Mouse (Mus musculus): ENCODE measurements around the gene Epha4. TPM values are rescaled to one million over a fixed set of nuclear protein-coding genes. Genes with fewer than 3 reads are reported as not detected.

Epha4 gene
- polyA plus RNA-seq, 1 experiment from 2014 or later, result 30.4 TPM

DNA sequence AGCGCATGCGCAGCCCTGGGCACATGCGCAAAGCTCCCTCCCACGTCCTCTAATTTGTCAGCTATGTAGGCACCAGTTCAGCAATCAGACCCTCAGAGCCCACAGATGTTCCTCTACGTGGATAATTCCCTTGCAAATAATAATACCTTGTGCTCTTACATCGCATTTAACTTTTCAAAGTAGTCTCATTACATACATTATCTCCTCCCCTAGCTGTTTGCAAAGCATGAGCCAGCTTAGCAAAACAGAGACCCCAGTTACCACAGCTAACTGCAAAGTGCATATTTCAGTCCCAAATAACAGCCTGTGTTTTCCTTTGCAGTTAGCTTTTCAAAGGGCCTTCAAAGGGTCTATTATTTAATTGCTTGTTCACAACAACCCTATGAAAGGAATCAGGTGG, 123.3 kb downstream of the Epha4 start:
- ATAC-seq, result no peak
- Histone ChIP-seq H3K4me1 (ENCODE audit: control insufficient read depth, insufficient read depth, low read length) (no peaks in the 10 kb centered on the region), H3K9ac (ENCODE audit: low read depth, low read length) (no peak overlapping the region), H3K4me3 (ENCODE audit: low read depth, low read length) (no peak overlapping the region), H3K27me3 (ENCODE audit: control insufficient read depth, insufficient read depth, low read depth, low read length) (no peaks in the 10 kb centered on the region), H3K4me2 (ENCODE audit: low read length) (no peak overlapping the region), H3K36me3 (ENCODE audit: control insufficient read depth, insufficient read depth, low read length) (no peaks in the 10 kb centered on the region), H3K9me3 (replicated peaks; ENCODE audit: control insufficient read depth, low read length, poor library complexity, severe bottlenecking) (no peaks in the 10 kb centered on the region), H3K27ac (ENCODE audit: low read length) (no peak overlapping the region)
- 81% methylated on average over 6 of the region's 6 CpGs for WGBS

DNA sequence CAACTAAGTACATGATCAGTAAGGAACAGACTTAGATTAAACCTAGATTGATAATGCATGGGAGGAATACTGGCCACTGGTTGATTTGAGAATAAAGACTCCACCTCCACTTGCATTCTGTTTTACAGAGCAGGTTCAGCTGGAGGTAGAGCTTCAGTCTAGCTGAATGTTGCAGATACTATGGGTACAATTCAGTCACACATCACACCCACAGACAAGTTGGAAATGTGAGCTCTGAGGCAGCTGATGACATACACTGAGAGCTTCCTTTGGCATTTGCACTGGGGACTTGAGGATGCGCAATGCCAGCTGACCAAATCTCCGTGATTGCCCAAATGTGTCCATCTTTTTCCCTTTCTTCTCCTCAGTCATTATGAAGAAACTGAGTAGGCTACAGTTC, 125.8 kb downstream of the Epha4 start:
- no peak for ATAC-seq
- no peak overlapping the region for H3K27ac ChIP-seq (ENCODE audit: low read length)
- H3K9me3 ChIP-seq (replicated peaks; ENCODE audit: control insufficient read depth, low read length, poor library complexity, severe bottlenecking), result no peaks in the 10 kb centered on the region
- no peaks in the 10 kb centered on the region for H3K36me3 ChIP-seq (ENCODE audit: control insufficient read depth, insufficient read depth, low read length)
- WGBS, result 92% methylated on average over 2 of the region's 2 CpGs
- H3K9ac ChIP-seq (ENCODE audit: low read depth, low read length), result no peak overlapping the region
- peaks cover 2% of the 10 kb centered on the region for H3K4me1 ChIP-seq (ENCODE audit: control insufficient read depth, insufficient read depth, low read length)
- H3K27me3 ChIP-seq (ENCODE audit: control insufficient read depth, insufficient read depth, low read depth, low read length), result no peaks in the 10 kb centered on the region
- H3K4me2 ChIP-seq (ENCODE audit: low read length), result no peak overlapping the region
- no peak overlapping the region for H3K4me3 ChIP-seq (ENCODE audit: low read depth, low read length)

DNA sequence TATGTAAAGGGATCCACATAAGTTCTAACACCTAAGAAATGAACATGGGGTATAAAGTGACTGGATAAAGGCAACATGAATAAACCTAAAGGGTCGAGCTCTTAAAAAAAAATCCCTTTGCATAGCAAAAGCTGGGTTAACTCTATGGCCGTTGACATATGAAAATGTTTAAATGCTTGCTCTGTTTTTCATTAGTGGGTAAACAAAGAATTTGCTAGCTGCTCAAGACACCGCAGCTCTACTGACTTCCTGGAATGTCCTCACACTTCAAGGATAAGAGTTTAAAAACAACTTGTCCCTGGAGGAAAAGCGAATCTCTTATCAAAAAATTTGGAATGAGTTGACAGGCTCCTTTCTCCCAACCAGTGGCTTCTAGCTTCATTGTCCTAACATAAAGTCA, 126.3 kb downstream of the Epha4 start:
- Histone ChIP-seq H3K4me1 (ENCODE audit: control insufficient read depth, insufficient read depth, low read length) (peaks cover 2% of the 10 kb centered on the region), H3K27ac (ENCODE audit: low read length) (no peak overlapping the region), H3K27me3 (ENCODE audit: control insufficient read depth, insufficient read depth, low read depth, low read length) (no peaks in the 10 kb centered on the region), H3K4me2 (ENCODE audit: low read length) (no peak overlapping the region), H3K9me3 (replicated peaks; ENCODE audit: control insufficient read depth, low read length, poor library complexity, severe bottlenecking) (no peaks in the 10 kb centered on the region), H3K4me3 (ENCODE audit: low read depth, low read length) (no peak overlapping the region), H3K36me3 (ENCODE audit: control insufficient read depth, insufficient read depth, low read length) (no peaks in the 10 kb centered on the region), H3K9ac (ENCODE audit: low read depth, low read length) (no peak overlapping the region)
- 83% methylated on average over 4 of the region's 4 CpGs for WGBS
- no peak for ATAC-seq

DNA sequence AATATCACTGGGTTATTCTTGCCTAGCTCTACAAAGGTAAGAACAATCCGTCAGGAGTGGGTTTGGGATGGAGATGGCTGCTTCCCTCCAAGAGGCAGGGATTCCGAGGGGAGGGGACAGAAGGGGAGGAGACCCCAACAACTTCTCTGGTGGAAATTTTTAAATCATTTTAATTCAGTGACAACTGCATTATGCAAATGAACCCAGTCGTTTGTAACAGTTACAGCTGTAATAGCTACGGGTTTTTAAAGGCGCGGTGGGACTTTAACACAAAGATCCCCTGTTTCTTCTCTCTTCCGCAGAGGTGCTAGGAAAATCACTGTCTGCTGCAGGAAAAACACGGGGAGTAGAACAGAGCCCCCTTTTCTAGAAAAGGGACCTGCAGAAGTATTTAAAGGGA, 129.3 kb downstream of the Epha4 start:
- H3K9me3 ChIP-seq (replicated peaks; ENCODE audit: control insufficient read depth, low read length, poor library complexity, severe bottlenecking), result no peaks in the 10 kb centered on the region
- peaks cover 2% of the 10 kb centered on the region for H3K4me1 ChIP-seq (ENCODE audit: control insufficient read depth, insufficient read depth, low read length)
- no peak for ATAC-seq
- H3K4me2 ChIP-seq (ENCODE audit: low read length), result no peak overlapping the region
- 60% methylated on average over 8 of the region's 8 CpGs for WGBS
- H3K27me3 ChIP-seq (ENCODE audit: control insufficient read depth, insufficient read depth, low read depth, low read length), result no peaks in the 10 kb centered on the region
- no peak overlapping the region for H3K27ac ChIP-seq (ENCODE audit: low read length)
- no peak overlapping the region for H3K9ac ChIP-seq (ENCODE audit: low read depth, low read length)
- H3K4me3 ChIP-seq (ENCODE audit: low read depth, low read length), result no peak overlapping the region
- no peaks in the 10 kb centered on the region for H3K36me3 ChIP-seq (ENCODE audit: control insufficient read depth, insufficient read depth, low read length)

DNA sequence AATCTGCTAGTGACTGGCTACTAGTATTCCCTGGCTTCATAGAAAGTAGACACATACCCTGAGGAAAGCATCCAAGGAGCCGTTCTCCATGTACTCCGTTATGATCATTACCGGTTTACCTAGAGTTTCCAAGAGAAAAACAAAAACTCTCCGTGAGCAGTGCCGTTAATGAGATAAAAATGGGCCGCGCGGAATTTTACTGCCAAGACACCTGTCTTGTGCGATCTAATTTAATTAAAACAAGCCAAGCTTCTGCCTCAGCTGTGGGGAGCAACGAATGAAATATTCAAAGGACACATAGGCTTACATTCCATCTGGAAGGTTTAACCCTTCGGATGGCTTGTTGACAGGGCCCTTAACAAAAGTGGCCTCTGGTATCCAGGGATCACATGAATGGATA, 131.4 kb downstream of the Epha4 start:
- no peak for ATAC-seq
- H3K36me3 ChIP-seq (ENCODE audit: control insufficient read depth, insufficient read depth, low read length), result peaks cover 3% of the 10 kb centered on the region; the same call in 1 of the 2 replicates
- no peak overlapping the region for H3K9ac ChIP-seq (ENCODE audit: low read depth, low read length)
- H3K4me2 ChIP-seq (ENCODE audit: low read length), result no peak overlapping the region
- WGBS, result 46% methylated on average over 11 of the region's 11 CpGs
- no peaks in the 10 kb centered on the region for H3K9me3 ChIP-seq (replicated peaks; ENCODE audit: control insufficient read depth, low read length, poor library complexity, severe bottlenecking)
- H3K27me3 ChIP-seq (ENCODE audit: control insufficient read depth, insufficient read depth, low read depth, low read length), result no peaks in the 10 kb centered on the region
- peaks cover 2% of the 10 kb centered on the region for H3K4me1 ChIP-seq (ENCODE audit: control insufficient read depth, insufficient read depth, low read length)
- no peak overlapping the region for H3K4me3 ChIP-seq (ENCODE audit: low read depth, low read length)
- no peak overlapping the region for H3K27ac ChIP-seq (ENCODE audit: low read length)

DNA sequence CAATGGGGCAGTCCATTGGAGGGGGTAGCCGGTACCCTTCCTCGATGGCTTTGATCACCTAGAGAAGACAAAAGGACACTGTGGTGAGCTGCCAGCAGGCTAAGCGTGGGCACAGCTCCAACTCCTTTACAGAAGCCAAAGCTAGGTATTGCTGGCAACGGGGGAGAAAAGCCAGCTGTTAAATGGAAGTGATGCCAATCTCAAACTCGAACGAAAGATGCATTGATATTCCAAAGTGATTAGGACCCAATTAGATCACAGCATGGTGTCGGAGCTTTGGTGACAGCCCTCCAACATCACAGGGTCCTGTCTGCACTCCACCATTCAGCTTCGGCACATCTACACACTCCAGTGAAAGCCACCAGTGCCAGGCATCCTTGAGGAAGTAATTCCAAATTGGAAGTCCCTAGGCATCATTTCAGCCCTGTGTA, 137.3 kb downstream of the Epha4 start:
- WGBS, result 65% methylated on average over 8 of the region's 8 CpGs
- ATAC-seq, result no peak
- H3K27me3 ChIP-seq (ENCODE audit: control insufficient read depth, insufficient read depth, low read depth, low read length), result no peaks in the 10 kb centered on the region

DNA sequence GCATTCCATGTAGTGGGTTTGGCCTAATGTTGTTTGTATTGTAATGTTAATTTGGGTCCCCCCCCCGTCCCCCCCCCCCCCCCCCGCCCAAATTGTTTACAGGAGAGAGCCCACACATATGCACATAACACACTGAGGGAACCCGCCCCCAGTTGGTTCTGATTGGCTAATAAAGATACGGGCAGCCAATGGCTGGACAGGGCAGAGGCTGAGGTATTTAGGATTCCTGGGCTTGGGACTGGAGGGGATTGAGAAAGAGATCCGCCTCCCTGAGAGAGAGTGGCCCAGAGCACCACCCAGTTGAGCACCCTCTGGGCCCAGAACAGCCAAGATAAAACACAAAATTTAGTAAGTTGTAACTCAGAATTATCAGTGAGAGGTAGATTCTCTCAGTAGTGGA, 140.8 kb downstream of the Epha4 start:
- Histone ChIP-seq H3K4me1 (ENCODE audit: control insufficient read depth, insufficient read depth, low read length) (no peaks in the 10 kb centered on the region), H3K9me3 (replicated peaks; ENCODE audit: control insufficient read depth, low read length, poor library complexity, severe bottlenecking) (no peaks in the 10 kb centered on the region), H3K4me2 (ENCODE audit: low read length) (no peak overlapping the region), H3K36me3 (ENCODE audit: control insufficient read depth, insufficient read depth, low read length) (peaks cover 12% of the 10 kb centered on the region), H3K4me3 (ENCODE audit: low read depth, low read length) (no peak overlapping the region), H3K27ac (ENCODE audit: low read length) (no peak overlapping the region), H3K9ac (ENCODE audit: low read depth, low read length) (no peak overlapping the region), H3K27me3 (ENCODE audit: control insufficient read depth, insufficient read depth, low read depth, low read length) (no peaks in the 10 kb centered on the region)
- 92% methylated on average over 2 of the region's 5 CpGs for WGBS
- ATAC-seq, result no peak

More for the DNA sequence above, 137.3 kb downstream of the Epha4 start:
- Histone ChIP-seq H3K4me3 (ENCODE audit: low read depth, low read length) (no peak overlapping the region), H3K9me3 (replicated peaks; ENCODE audit: control insufficient read depth, low read length, poor library complexity, severe bottlenecking) (no peaks in the 10 kb centered on the region), H3K4me2 (ENCODE audit: low read length) (no peak overlapping the region), H3K4me1 (ENCODE audit: control insufficient read depth, insufficient read depth, low read length) (no peaks in the 10 kb centered on the region), H3K9ac (ENCODE audit: low read depth, low read length) (no peak overlapping the region), H3K27ac (ENCODE audit: low read length) (no peak overlapping the region), H3K36me3 (ENCODE audit: control insufficient read depth, insufficient read depth, low read length) (peaks cover 12% of the 10 kb centered on the region)

DNA sequence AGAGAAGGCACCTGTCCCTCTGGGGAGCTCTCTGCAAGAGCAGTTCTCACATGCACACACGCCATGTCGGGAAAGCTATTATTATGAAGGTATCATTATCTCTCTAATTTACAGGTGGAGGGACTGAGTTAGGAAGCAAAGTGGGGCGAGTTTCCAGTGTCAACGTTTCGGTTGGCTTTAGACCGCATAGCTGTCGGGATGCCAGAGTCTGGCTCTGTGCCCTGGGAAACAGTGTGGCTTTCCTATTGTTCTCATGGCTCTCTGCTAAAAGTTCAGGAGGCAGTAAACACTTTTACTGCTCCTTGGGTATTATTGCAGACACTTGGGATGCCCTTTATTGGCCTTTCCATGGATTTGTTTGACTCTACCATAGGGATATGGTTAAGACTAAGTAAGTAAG, 144.0 kb downstream of the Epha4 start:
- Histone ChIP-seq H3K9me3 (replicated peaks; ENCODE audit: control insufficient read depth, low read length, poor library complexity, severe bottlenecking) (no peaks in the 10 kb centered on the region), H3K9ac (ENCODE audit: low read depth, low read length) (no peak overlapping the region), H3K4me3 (ENCODE audit: low read depth, low read length) (no peak overlapping the region), H3K27me3 (ENCODE audit: control insufficient read depth, insufficient read depth, low read depth, low read length) (no peaks in the 10 kb centered on the region), H3K27ac (ENCODE audit: low read length) (no peak overlapping the region), H3K4me2 (ENCODE audit: low read length) (no peak overlapping the region), H3K36me3 (ENCODE audit: control insufficient read depth, insufficient read depth, low read length) (peaks cover 12% of the 10 kb centered on the region), H3K4me1 (ENCODE audit: control insufficient read depth, insufficient read depth, low read length) (no peaks in the 10 kb centered on the region)
- WGBS, result 82% methylated on average over 7 of the region's 7 CpGs
- ATAC-seq, result no peak

DNA sequence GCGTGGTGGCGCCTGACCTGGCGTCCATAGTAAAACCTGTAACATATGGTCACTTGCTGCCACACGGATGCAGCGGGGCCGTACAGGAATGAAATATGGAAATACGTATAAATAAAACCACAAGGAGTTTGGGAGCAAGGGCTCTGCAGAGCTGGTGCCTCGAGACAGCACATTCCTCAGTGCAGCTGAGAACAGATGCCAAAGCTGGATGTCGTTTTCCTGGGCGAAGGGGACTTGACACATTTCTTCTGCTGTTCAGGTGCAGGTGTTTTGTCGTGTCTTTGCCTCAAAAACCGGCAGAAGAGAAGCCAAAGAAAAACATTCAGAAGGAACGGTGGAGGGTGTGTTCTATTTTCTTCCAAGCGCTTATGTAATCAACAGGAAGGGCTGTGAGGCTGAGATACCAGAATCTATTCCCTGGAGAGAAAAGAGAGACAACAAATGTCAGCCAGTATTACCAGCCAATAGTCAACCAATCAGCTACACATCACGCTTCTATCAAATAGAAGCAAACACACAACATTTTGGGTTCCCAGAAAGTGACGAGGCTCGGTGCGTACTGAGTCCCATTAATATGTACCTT, 145.5 kb downstream of the Epha4 start:
- peaks cover 10% of the 10 kb centered on the region; the same call in 1 of the 2 replicates for H3K36me3 ChIP-seq (ENCODE audit: control insufficient read depth, insufficient read depth, low read length)
- no peaks in the 10 kb centered on the region for H3K9me3 ChIP-seq (replicated peaks; ENCODE audit: control insufficient read depth, low read length, poor library complexity, severe bottlenecking)
- H3K4me1 ChIP-seq (ENCODE audit: control insufficient read depth, insufficient read depth, low read length), result no peaks in the 10 kb centered on the region
- no peak overlapping the region for H3K4me3 ChIP-seq (ENCODE audit: low read depth, low read length)
- no peak overlapping the region for H3K27ac ChIP-seq (ENCODE audit: low read length)
- H3K9ac ChIP-seq (ENCODE audit: low read depth, low read length), result no peak overlapping the region
- no peak for ATAC-seq
- H3K4me2 ChIP-seq (ENCODE audit: low read length), result no peak overlapping the region
- WGBS, result 87% methylated on average over 18 of the region's 18 CpGs
- H3K27me3 ChIP-seq (ENCODE audit: control insufficient read depth, insufficient read depth, low read depth, low read length), result no peaks in the 10 kb centered on the region
